Mouse (Mus musculus): ENCODE data around the gene Atr.
A peak's percentile ranks its signal among the peaks of the same experiment; 100 is the strongest.
"Not testable (repeated sequence)": the region's sequence is repeated elsewhere in the genome, so short reads cannot be mapped to it uniquely, and the experiment has no call there.

Atr gene

DNA sequence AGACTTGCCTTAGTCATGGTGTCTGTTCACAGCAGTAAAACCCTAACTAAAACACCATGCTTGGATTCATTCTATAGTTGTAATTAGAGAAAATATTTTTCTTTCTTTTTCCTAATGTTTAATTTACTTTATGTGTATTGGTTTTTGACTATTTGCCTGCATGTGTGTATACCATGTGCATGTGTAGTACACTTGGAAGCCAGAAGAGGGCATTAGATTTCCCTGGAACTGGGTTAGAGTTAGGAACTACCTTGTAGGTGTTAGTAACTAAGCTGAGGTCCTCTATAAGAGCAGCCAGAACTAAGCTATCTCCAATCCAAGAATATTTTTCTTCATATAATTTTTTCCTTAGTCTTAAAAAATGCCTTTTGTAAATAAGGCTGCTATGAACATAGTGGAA lies 75.5 kb downstream of the Atr start:
- no peak for DNase-seq (ENCODE audit: low read depth, low spot score)

DNA sequence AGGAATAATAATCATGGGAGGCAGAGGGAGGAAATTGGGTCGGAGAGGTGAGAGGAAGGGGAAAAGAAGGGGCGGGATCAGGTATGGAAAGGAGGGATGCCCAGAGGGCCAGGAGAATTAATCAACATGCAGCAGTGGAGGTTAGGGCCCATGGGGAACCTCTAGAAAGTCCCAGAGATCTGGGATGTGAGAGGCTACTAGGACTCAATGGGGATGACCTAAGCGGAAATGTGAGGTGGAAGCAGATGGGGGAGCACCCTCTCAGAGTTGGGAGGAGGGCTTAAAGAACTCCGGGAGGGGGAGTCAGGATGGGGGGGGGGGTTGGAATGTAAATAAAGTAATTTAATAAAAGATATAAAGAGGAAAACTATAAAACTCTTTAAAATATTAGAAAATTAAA lies 96.3 kb downstream of the Atr start:
- peak; percentile 16 for DNase-seq (ENCODE audit: low read depth, low spot score)

DNA sequence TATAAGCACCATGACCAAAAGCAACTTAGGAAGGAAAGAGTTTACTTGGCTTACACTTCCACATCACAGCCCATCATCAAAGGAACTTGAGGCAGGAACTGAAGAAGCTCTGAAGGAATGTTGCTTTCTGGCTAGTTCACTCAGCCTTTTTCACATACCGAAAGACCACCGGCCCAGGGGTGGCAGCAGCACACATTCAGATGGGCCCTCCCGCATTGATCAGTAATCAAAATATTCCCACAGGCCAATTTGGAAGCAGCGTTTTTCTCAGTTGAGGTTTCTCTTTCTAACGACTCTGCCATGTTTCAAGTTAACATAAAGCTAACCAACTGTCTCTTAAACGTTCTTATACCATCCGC lies 96.8 kb downstream of the Atr start:
- DNase-seq (ENCODE audit: low read depth, low spot score) = no peak

DNA sequence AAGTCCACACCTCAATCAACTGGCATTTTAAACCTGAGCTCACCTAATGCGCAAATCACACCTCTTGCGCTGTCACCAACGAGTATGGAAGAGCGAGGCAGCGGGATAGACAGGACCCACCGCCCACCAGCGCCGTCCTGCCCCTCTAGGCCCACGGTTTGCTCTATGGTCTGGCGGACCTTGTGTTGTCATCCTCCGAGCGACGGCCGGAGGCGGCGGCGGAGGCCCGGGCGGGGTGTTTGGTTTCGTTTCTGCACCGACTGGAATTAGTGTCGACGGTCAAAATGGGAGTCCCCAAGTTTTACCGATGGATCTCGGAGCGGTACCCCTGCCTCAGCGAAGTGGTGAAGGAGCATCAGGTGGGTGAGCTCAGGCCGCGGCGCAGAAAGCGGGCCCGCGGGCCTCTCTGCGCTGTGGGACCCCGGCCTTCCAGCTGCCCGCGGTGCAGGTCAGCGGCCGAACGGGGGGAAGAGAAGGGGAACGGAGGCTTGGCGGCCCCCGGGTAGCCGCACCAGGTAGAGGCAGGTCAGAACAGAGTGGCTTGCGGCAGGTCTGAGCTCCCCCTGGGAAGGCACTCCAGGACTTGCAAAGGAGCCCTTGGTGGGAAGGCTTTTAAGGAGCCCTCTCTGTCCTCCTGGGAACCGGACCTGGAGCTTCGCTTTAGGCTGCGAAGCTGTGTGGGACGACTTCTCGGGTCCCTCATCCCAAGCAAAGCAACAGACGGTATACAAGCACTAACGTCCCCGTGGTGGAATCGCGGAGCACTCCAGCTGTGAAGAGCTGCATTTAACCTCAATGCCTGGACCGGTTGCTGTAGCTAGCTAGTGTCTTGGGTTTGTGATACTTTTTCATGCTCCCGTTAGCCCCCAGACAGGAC lies 97.4 kb downstream of the Atr start, which contains the start of gene Xrn1:
Xrn1 (plus strand) TSS at position 176 of the 877 bp plus-strand sequence.
- peak; percentile 97 for DNase-seq (ENCODE audit: low read depth, low spot score)

DNA sequence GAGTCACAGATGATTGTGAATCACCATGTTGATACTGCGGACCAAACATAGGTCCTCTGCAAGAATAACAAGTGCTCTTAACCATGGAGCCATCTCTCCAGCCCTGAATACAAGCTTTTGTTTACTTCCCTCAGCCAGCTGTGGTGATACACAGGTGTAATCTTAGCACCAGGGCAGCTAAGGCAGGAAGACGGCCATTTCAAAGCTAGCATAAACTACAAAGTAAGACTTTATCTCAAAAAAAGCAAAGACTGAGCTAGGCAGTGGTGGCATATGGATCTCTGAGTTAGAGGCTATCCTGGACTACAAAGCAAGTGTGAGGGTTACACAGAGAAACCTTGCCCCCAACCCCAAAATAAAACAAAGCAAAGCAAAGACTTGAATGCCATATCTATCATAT lies 100.2 kb downstream of the Atr start:
- DNase-seq (ENCODE audit: low read depth, low spot score) = no peak

DNA sequence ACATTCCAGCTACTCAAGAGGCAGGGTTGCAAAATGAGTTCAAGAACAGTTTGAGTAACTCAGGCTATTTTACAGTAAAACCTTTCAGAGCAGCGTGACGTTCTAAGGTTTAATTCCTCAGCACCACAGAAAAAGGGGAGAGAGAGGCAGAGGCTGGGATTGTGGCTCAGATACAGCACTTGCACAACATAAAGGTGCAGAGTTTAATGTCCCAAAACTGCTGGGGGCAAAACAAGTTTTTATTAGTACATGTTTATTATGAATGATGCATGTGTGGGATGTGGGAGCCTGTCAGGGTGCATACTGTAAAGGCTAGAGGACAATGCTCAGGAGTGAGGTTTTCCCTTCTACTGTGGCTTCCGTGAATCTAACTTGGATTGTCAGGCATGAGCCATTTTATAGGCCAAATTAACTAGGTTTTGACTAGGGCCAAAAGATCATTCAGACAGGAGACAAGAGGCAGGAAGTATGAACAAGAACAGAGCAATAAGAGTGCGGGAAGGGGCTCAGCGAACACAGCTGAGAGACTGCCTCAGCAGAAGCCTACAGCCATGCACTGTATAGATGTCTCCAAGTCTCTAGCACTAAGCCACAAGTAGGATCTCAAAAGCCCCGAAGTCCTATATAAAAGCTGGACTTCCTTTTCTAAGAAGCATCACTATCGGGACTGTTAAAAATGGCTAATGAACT lies 100.8 kb downstream of the Atr start:
- DNase-seq (ENCODE audit: low read depth, low spot score) = no peak

DNA sequence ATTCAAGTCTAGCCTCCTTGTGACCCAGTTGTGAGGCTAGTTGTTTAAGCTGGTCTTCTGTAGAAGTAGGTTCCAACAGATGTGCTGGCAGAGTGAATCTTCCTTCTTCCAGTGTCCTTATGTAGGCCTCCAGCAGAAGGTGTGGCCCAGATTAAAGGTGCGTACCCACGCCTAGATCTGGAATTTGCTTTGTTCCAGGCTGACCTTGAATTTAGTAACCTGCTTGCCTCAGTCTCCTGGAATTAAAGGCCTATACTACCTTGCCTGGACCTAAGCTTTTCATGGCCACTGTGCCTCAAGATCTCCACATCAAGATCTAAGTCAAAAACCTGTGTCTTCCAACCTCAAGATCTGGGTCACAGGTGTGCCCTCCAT lies 101.3 kb downstream of the Atr start:
- not testable (repeated sequence) for DNase-seq (ENCODE audit: low read depth, low spot score)

DNA sequence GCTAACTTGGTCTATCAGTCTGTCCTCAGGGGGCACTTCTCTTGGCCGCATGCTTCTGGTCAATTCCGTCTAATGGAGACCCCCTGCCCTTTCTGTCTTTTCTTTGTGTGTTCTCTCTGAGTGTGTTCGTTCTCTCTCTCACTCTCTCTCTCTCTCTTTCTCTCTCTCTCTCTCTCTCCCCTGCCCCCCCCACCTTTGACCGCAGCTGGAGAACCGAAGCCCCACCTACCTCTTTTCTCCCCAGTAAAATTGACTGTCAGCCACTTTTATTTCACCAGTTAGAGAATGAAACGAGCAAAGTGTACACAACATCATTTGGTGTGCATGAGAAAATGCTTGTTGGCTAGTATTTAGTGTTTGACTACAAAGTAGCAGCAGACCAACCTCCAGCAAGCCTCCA lies 101.8 kb downstream of the Atr start:
- no peak for DNase-seq (ENCODE audit: low read depth, low spot score)

DNA sequence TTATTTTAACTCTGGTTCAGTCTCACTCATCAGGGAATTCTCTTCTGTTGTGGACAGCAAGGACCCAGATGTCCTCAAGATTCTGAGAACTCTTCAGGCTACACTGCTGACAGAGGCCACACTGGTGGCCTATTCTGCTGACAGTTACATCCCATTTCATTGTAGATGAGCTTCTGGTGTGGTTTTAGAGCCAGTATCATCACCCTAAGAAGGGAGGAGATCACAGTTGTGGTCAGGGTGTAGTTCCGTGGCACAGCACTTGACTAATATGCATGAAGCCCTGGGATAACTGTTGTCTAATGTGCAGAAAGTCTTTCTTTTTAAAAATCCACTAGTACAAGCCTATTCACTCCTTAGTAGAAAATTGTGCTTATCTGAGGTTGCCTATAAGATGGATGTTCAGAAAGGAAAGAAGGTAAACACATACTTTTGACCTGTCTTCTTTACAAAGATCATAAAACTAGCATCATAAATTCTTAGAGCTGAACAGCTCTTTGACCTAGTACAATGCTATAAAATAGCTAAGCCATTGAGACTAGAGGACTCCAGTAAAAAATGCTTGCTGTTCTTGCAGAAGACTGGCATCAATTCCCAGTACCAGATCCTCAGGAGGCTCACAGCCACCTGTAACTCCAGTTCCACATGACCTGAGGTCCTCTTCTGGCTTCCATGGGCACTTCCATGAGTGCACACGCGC lies 102.5 kb downstream of the Atr start:
- DNase-seq (ENCODE audit: low read depth, low spot score) = no peak

DNA sequence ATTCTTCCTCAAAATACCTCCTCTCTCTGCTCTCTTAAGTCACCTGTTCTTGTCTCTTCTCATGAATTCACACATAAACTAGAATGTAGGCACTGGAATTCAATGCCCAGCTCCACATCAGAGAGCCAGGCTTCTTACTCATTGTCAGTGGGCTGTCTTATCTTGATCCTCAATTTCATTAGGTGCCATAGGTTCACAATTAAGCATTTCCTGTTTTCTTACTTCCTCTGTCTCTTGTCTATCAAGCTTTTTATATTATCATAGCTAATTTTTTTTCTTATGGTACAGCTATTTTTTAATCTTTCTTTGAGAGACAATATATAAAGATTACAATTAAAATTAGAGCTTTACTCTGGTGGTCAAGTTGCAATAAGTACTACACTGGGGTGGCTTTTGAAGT lies 103.7 kb downstream of the Atr start:
- no peak for DNase-seq (ENCODE audit: low read depth, low spot score)

DNA sequence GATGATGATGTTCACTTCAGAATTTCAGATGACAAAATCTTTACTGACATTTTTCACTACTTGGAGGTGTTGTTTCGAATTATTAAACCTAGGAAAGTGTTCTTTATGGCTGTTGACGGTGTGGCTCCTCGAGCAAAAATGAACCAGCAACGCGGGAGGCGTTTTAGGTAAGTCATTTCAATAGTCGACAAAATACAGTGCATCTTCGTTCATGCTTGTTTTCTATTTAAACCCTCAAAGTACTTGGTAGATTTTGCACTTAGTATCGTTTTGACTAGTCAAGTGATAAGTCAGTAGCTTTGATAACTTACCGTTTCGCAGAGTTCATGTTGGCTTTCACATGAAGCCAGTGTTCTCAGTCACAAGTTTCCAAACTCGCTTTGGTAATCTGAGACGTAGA lies 106.6 kb downstream of the Atr start:
- DNase-seq (ENCODE audit: low read depth, low spot score) = no peak

DNA sequence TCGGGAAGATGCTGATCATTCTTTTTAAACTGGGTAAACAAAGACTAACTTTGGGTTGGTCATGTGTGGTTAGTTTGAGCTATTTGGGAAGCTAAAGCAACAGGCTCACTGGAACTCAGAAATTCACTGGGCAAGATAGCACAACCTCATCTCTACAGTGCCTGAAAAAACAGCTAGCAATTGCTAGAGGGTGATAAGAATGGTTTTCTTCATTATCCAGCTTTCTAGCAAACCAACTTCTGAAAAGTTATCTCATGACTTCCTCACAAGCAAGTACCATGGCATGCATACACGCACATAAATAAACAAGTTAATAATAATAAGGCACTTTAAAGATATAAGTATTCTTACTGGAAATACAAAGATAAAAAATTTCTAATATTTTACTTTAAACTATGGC lies 120.9 kb downstream of the Atr start:
- DNase-seq (ENCODE audit: low read depth, low spot score) = no peak

DNA sequence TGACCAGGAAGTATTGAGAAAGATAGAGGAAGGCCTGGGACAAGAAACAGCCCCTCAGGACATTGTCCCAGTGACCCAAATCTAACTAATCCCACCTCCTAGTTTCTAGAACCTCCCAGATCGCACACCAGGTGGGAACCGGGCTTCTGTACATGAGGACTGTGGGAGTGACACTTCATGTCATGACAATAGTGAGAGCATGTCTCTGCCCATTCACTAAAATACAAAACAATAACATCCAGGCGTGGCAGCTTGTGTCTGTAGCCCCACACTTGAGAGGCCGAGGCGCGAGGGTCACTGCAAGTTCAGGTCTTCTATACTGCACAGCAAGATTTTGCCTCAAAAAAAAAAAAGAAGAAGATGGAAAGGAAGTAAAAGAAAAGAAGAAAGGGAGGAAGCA lies 122.5 kb downstream of the Atr start:
- no peak for DNase-seq (ENCODE audit: low read depth, low spot score)

DNA sequence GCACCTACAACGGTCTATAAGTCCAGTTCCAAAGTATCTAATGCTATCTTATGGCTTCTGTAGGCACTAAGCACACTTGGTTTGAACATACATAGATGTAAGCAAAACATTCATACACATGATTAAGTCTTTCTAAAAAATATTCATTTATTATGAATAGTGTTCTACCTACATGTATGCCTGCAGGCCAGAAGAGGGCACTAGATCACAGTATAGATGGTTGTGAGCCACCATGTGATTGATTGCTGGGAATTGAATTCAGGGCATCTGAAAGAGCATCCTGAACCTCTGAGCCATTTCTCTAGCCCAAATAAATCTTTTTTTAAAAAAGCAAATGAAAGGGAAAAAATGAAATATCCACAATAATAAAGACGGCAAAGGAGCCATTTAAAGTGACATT lies 134.9 kb downstream of the Atr start:
- DNase-seq (ENCODE audit: low read depth, low spot score) = no peak

Data from brain, adult 2 months (tissue).